Mouse (Mus musculus): ENCODE results near the gene Sorl1. TPM values are rescaled to one million over a fixed set of nuclear protein-coding genes. Genes with fewer than 3 reads are reported as not detected.

The Sorl1 gene
- polyA plus RNA-seq, 1 experiment from 2014 or later, result 15.5 TPM

DNA sequence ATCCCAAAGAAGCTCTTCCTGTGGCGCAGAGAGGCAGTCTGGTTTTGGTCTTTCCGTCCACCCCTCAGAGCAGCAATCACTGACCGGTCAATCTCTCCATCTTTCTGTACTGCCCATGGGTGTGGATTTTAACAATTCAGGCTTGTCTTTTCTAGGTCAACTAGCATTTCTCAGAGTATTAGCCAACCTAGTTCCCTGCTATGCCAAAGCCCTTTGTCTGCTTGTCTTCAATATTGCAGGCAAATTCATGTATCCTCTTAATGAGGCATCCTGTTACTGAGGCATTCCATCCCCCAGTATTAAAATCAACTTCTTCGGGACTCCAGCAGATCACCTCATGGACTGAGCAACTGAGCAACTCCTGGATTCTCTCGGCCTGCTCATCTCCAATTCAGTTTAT lies 33.9 kb upstream of the Sorl1 start:
- Histone ChIP-seq H3K9me3 (ENCODE audit: control insufficient read depth, low read depth, low read length) (no peaks in the 10 kb centered on the region), H3K4me3 (ENCODE audit: low read depth, low read length) (no peak overlapping the region), H3K4me1 (ENCODE audit: control insufficient read depth, insufficient read depth, low read length) (no peaks in the 10 kb centered on the region), H3K9ac (replicated peaks; ENCODE audit: low read depth, low read length) (no peak overlapping the region), H3K36me3 (ENCODE audit: control insufficient read depth, insufficient read depth, low read length) (no peaks in the 10 kb centered on the region), H3K4me2 (replicated peaks; ENCODE audit: low read depth, low read length) (no peak overlapping the region), H3K27me3 (ENCODE audit: control insufficient read depth, insufficient read depth, low read length) (no peaks in the 10 kb centered on the region), H3K27ac (ENCODE audit: low read length) (no peak overlapping the region)
- ATAC-seq (ENCODE audit: insufficient number of reproducible peaks, insufficient read depth, low FRiP score, low read depth), result no peak
- 92% methylated on average over 5 of the region's 5 CpGs for WGBS

DNA sequence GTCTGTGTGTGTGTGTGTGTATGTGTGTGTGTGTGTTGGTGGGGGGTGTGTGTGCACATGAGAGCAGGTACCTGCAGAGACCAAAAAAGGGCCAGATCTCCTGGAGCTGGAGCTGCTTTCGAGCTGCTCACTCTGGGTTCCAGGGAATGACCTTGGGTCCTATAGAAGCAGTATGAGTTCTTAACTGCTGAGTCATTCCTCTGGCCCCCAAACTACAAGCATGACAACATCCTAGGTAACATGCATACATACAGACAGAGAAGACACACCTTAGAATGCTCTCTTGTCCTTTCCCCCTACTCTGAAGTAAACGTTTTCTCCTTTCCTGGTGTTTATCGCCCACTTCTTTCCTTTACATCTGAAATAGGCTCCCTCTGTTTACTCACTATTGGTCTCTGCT lies 32.5 kb upstream of the Sorl1 start:
- Histone ChIP-seq H3K36me3 (ENCODE audit: control insufficient read depth, insufficient read depth, low read length) (no peaks in the 10 kb centered on the region), H3K4me2 (replicated peaks; ENCODE audit: low read depth, low read length) (no peak overlapping the region), H3K4me1 (ENCODE audit: control insufficient read depth, insufficient read depth, low read length) (no peaks in the 10 kb centered on the region), H3K4me3 (ENCODE audit: low read depth, low read length) (no peak overlapping the region), H3K9me3 (ENCODE audit: control insufficient read depth, low read depth, low read length) (no peaks in the 10 kb centered on the region), H3K27me3 (ENCODE audit: control insufficient read depth, insufficient read depth, low read length) (no peaks in the 10 kb centered on the region), H3K9ac (replicated peaks; ENCODE audit: low read depth, low read length) (no peak overlapping the region), H3K27ac (ENCODE audit: low read length) (no peak overlapping the region)
- ATAC-seq (ENCODE audit: insufficient number of reproducible peaks, insufficient read depth, low FRiP score, low read depth), result no peak
- 69% methylated on average over 3 of the region's 3 CpGs for WGBS

DNA sequence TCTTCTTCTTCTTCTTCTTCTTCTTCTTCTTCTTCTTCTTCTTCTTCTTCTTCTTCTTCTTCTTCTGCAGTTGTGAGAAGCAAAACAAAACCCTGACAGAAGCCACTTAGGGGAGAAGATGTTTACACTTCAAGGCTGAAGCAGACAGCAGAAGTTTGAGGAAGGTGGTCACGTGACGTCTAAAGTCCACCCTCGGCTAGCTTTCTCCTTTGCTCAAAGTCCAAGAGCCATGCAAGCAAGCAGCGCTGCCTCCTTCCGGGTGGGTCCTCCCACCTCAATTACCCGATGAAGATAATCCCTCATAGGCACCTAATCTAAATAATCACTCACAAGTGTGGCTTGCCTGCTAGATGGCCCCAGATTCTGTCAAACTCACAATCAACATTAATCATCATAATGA lies 30.6 kb upstream of the Sorl1 start:
- ATAC-seq (ENCODE audit: insufficient number of reproducible peaks, insufficient read depth, low FRiP score, low read depth), result no peak
- no peaks in the 10 kb centered on the region for H3K36me3 ChIP-seq (ENCODE audit: control insufficient read depth, insufficient read depth, low read length)
- 39% methylated on average over 6 of the region's 6 CpGs for WGBS

DNA sequence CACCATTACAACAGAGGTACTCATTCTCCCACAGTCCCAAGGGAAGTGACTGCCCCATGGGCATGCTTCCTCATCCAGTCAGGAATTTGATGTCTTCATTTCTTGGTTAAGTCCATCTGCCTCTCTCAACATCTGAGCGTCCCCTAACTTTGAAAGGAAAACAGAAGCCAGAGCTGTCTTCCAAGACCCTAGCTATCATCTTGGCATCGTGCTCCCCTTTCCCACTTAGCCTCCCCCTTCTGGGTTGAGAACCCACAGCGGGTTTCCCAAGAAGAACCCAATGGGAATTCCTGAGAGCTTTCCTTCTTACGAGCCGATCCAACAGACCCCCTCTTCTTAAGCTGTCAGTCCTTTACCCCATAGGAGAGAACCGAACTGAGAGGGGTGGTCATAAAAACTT lies 24.7 kb upstream of the Sorl1 start:
- no peak overlapping the region for H3K27ac ChIP-seq (ENCODE audit: low read length)
- no peak for ATAC-seq (ENCODE audit: insufficient number of reproducible peaks, insufficient read depth, low FRiP score, low read depth)
- no peak overlapping the region for H3K4me3 ChIP-seq (ENCODE audit: low read depth, low read length)
- WGBS, result 90% methylated on average over 6 of the region's 6 CpGs
- H3K27me3 ChIP-seq (ENCODE audit: control insufficient read depth, insufficient read depth, low read length), result no peaks in the 10 kb centered on the region
- no peaks in the 10 kb centered on the region for H3K9me3 ChIP-seq (ENCODE audit: control insufficient read depth, low read depth, low read length)
- no peak overlapping the region for H3K9ac ChIP-seq (replicated peaks; ENCODE audit: low read depth, low read length)
- no peaks in the 10 kb centered on the region for H3K4me1 ChIP-seq (ENCODE audit: control insufficient read depth, insufficient read depth, low read length)
- no peak overlapping the region for H3K4me2 ChIP-seq (replicated peaks; ENCODE audit: low read depth, low read length)
- H3K36me3 ChIP-seq (ENCODE audit: control insufficient read depth, insufficient read depth, low read length), result no peaks in the 10 kb centered on the region

More for the DNA sequence above, 30.6 kb upstream of the Sorl1 start:
- Histone ChIP-seq H3K4me1 (ENCODE audit: control insufficient read depth, insufficient read depth, low read length) (no peaks in the 10 kb centered on the region), H3K9me3 (ENCODE audit: control insufficient read depth, low read depth, low read length) (no peaks in the 10 kb centered on the region), H3K4me3 (ENCODE audit: low read depth, low read length) (no peak overlapping the region), H3K27ac (ENCODE audit: low read length) (no peak overlapping the region), H3K4me2 (replicated peaks; ENCODE audit: low read depth, low read length) (no peak overlapping the region), H3K9ac (replicated peaks; ENCODE audit: low read depth, low read length) (no peak overlapping the region), H3K27me3 (ENCODE audit: control insufficient read depth, insufficient read depth, low read length) (no peaks in the 10 kb centered on the region)

DNA sequence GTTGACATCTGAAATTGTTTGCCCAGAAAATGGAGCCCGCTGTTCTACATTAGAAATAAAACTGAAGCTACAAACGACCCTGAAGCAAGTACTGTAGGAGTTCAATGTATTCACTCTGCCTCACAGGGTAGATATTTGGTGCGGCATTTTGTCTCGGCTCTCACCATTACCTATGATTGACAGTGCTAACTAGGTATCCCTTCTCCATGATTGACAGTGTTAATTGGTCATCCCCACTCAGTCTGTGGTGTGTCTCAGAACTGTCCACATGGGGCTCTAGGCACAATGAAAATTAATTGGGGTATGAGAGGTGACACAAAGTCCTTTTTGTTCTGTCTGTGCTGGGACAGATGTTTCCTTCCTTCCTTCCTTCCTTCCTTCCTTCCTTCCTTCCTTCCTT lies 23.9 kb upstream of the Sorl1 start:
- Histone ChIP-seq H3K9me3 (ENCODE audit: control insufficient read depth, low read depth, low read length) (no peaks in the 10 kb centered on the region), H3K4me3 (ENCODE audit: low read depth, low read length) (no peak overlapping the region), H3K4me2 (replicated peaks; ENCODE audit: low read depth, low read length) (no peak overlapping the region), H3K27ac (ENCODE audit: low read length) (no peak overlapping the region), H3K36me3 (ENCODE audit: control insufficient read depth, insufficient read depth, low read length) (no peaks in the 10 kb centered on the region), H3K9ac (replicated peaks; ENCODE audit: low read depth, low read length) (no peak overlapping the region), H3K27me3 (ENCODE audit: control insufficient read depth, insufficient read depth, low read length) (no peaks in the 10 kb centered on the region), H3K4me1 (ENCODE audit: control insufficient read depth, insufficient read depth, low read length) (no peaks in the 10 kb centered on the region)
- WGBS, result 89% methylated on average over 4 of the region's 4 CpGs
- ATAC-seq (ENCODE audit: insufficient number of reproducible peaks, insufficient read depth, low FRiP score, low read depth), result no peak

DNA sequence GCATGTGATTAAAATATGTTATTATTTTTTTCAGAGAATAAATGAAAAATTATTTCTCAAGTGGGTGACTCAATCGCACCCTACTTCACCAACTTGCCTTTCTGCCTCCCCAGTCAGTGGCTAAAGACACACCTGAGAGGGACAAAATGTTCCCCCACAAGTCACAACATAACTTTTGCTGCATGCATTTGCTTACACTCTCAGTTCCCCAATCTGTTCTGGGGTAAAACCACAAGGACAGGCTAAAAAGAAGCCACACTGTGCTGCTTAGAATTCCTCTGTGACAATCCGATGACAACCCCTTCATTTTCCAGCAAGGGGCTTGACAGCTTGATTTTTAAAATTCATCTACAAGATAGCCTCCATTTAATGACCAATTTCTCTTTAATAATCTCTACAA lies 22.4 kb upstream of the Sorl1 start:
- Histone ChIP-seq H3K27ac (ENCODE audit: low read length) (no peak overlapping the region), H3K9me3 (ENCODE audit: control insufficient read depth, low read depth, low read length) (no peaks in the 10 kb centered on the region), H3K36me3 (ENCODE audit: control insufficient read depth, insufficient read depth, low read length) (no peaks in the 10 kb centered on the region), H3K27me3 (ENCODE audit: control insufficient read depth, insufficient read depth, low read length) (no peaks in the 10 kb centered on the region), H3K9ac (replicated peaks; ENCODE audit: low read depth, low read length) (no peak overlapping the region), H3K4me1 (ENCODE audit: control insufficient read depth, insufficient read depth, low read length) (no peaks in the 10 kb centered on the region), H3K4me3 (ENCODE audit: low read depth, low read length) (no peak overlapping the region), H3K4me2 (replicated peaks; ENCODE audit: low read depth, low read length) (no peak overlapping the region)
- 92% methylated on average over 2 of the region's 2 CpGs for WGBS
- no peak for ATAC-seq (ENCODE audit: insufficient number of reproducible peaks, insufficient read depth, low FRiP score, low read depth)

DNA sequence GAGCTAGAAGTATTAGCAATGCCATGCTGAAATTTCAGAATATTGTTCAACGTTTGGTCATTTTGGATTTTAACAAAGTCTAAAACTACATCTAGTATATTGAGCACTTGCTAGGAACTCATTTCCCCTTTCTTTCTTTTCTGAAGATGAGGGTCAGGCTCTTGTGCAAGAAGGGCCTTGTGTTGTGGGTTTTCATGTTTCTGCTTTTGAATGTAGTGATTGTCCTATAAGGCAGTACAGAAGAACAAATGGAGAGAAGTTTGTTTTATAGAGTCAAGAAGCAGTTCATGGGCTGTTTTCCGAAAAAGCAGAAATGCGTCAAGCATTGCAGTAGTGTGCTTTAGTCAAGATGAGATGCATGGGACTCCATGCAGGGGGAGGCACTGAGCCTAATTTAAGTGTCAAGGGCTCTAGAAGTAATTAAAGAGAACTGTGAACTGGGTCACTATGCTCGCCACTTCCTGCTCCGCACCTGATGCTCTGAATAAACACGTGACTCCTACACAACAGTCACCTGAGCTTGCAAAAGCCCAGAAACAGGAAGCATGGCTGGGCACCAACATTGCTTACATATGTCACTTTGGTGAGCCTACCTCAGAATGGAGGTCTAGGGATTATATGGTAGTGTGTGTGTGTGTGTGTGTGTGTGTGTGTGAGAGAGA lies 17.6 kb upstream of the Sorl1 start:
- H3K4me2 ChIP-seq (replicated peaks; ENCODE audit: low read depth, low read length), result no peak overlapping the region
- H3K4me3 ChIP-seq (ENCODE audit: low read depth, low read length), result no peak overlapping the region
- H3K27ac ChIP-seq (ENCODE audit: low read length), result no peak overlapping the region
- ATAC-seq (ENCODE audit: insufficient number of reproducible peaks, insufficient read depth, low FRiP score, low read depth), result no peak
- H3K36me3 ChIP-seq (ENCODE audit: control insufficient read depth, insufficient read depth, low read length), result no peaks in the 10 kb centered on the region
- no peaks in the 10 kb centered on the region for H3K4me1 ChIP-seq (ENCODE audit: control insufficient read depth, insufficient read depth, low read length)
- H3K27me3 ChIP-seq (ENCODE audit: control insufficient read depth, insufficient read depth, low read length), result no peaks in the 10 kb centered on the region
- no peaks in the 10 kb centered on the region for H3K9me3 ChIP-seq (ENCODE audit: control insufficient read depth, low read depth, low read length)
- 81% methylated on average over 6 of the region's 6 CpGs for WGBS
- no peak overlapping the region for H3K9ac ChIP-seq (replicated peaks; ENCODE audit: low read depth, low read length)

DNA sequence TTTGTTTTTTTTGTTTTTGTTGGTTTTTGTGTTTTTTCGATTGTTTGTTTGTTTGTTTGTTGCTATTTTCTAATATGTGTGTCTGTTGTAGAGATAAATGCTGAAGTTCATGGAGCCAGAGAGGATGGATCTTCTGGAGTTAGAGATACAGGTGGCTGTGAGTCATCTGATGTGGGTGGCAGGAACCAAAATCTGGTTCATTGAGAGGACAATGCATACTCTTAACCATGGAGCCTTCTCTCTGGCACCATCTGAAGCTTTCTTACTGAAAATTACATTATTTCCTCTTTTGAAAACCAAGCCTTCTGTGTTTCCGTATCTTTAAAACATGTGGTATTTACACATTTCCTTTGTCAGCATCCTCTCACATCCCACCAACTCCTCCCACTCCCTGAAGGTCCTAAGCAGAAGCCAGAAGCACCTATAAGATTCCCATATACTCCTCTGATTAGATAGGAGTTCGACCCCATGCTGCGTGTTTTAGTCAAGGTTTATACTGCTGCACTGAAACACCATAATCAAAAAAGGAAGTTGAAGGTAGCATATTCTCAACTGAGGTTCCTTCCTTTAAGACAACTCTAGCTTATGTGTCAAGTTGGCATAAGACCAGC lies 14.3 kb upstream of the Sorl1 start:
- H3K4me3 ChIP-seq (ENCODE audit: low read depth, low read length), result no peak overlapping the region
- H3K9ac ChIP-seq (replicated peaks; ENCODE audit: low read depth, low read length), result no peak overlapping the region
- H3K4me1 ChIP-seq (ENCODE audit: control insufficient read depth, insufficient read depth, low read length), result no peaks in the 10 kb centered on the region
- no peak overlapping the region for H3K4me2 ChIP-seq (replicated peaks; ENCODE audit: low read depth, low read length)
- no peaks in the 10 kb centered on the region for H3K27me3 ChIP-seq (ENCODE audit: control insufficient read depth, insufficient read depth, low read length)
- no peaks in the 10 kb centered on the region for H3K36me3 ChIP-seq (ENCODE audit: control insufficient read depth, insufficient read depth, low read length)
- 88% methylated on average over 4 of the region's 4 CpGs for WGBS
- H3K9me3 ChIP-seq (ENCODE audit: control insufficient read depth, low read depth, low read length), result no peaks in the 10 kb centered on the region
- no peak for ATAC-seq (ENCODE audit: insufficient number of reproducible peaks, insufficient read depth, low FRiP score, low read depth)
- H3K27ac ChIP-seq (ENCODE audit: low read length), result no peak overlapping the region

DNA sequence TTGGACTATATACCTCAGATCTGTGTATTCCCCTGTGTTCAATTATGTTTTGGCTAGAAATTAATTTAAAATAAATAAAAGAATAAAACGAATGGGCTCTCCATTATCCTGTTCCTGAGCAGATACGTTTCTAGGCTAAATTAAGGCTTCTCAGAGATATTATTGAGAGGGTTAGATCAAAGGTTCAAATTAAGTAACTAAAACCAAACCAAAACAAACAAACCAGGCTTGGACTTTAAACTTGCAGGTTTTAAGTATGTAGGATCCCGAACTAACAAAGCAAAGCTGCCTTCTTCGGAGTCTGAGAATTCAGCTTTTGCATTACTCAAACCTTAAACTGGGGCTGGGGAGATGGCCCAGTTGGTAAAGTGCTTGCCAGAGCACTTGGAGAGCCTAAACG lies 13.5 kb upstream of the Sorl1 start:
- Histone ChIP-seq H3K9ac (replicated peaks; ENCODE audit: low read depth, low read length) (no peak overlapping the region), H3K9me3 (ENCODE audit: control insufficient read depth, low read depth, low read length) (no peaks in the 10 kb centered on the region), H3K27me3 (ENCODE audit: control insufficient read depth, insufficient read depth, low read length) (no peaks in the 10 kb centered on the region), H3K4me1 (ENCODE audit: control insufficient read depth, insufficient read depth, low read length) (no peaks in the 10 kb centered on the region), H3K4me3 (ENCODE audit: low read depth, low read length) (no peak overlapping the region), H3K4me2 (replicated peaks; ENCODE audit: low read depth, low read length) (no peak overlapping the region), H3K36me3 (ENCODE audit: control insufficient read depth, insufficient read depth, low read length) (no peaks in the 10 kb centered on the region), H3K27ac (ENCODE audit: low read length) (no peak overlapping the region)
- ATAC-seq (ENCODE audit: insufficient number of reproducible peaks, insufficient read depth, low FRiP score, low read depth), result no peak
- 56% methylated on average over 5 of the region's 5 CpGs for WGBS

All from stomach, embryonic 14.5 days (tissue).